Mouse (Mus musculus): ENCODE data around the gene Hagh. TPM values are rescaled to one million over a fixed set of nuclear protein-coding genes. Genes with fewer than 3 reads are reported as not detected.

Gene Hagh
- polyA plus RNA-seq, 1 experiment from 2014 or later, result 61.5 TPM

DNA sequence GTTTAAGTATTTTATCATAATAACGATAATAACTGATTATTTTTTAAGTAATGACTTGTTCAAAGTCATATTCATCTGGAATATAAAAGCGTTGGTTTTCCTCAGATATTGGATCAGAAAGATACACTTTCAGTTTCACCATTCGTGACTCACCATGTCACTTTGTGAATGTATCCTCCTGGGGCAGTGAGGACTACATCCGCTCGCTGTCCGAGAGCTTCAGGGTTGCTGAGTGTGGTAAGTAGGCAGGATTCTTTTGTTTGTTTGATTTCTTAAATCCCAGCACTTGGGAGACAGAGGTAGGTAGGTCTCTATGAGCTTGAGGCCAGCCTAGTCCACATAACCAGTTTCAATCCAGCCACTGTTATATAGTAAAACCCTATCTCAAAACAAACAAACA lies 21.8 kb upstream of the Hagh start:
- no peak overlapping the region for H3K27ac ChIP-seq
- no peaks in the 10 kb centered on the region for H3K36me3 ChIP-seq (replicated peaks)
- H3K9ac ChIP-seq, result no peak overlapping the region
- no peaks in the 10 kb centered on the region for H3K27me3 ChIP-seq (replicated peaks)
- 51% methylated on average over 6 of the region's 6 CpGs for WGBS
- no peaks in the 10 kb centered on the region for H3K9me3 ChIP-seq
- H3K4me2 ChIP-seq, result no peak overlapping the region
- no peak overlapping the region for H3K4me3 ChIP-seq
- H3K4me1 ChIP-seq, result no peaks in the 10 kb centered on the region
- ATAC-seq (replicated peaks), result no peak

DNA sequence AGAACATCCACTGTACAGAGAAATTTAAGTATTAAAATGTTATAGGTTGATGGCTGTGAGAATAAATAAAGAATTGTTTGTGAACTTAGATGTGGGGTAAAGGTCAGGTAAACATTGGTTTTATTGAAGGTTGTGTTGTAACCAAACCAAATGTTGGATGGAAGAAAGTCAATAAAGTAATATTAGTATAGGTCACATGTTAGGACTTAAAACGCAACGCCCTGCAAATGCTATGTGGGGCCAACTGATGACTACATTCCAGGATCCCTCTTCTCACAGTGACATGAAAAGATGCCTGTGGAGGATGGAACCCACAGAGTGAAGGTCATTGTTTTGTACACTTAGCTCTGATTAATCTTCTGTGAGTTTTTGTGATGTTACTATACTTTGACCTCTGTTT lies 20.5 kb upstream of the Hagh start:
- Histone ChIP-seq H3K27ac (no peak overlapping the region), H3K4me2 (no peak overlapping the region), H3K36me3 (replicated peaks) (no peaks in the 10 kb centered on the region), H3K27me3 (replicated peaks) (no peaks in the 10 kb centered on the region), H3K4me1 (no peaks in the 10 kb centered on the region), H3K9ac (no peak overlapping the region), H3K4me3 (no peak overlapping the region), H3K9me3 (no peaks in the 10 kb centered on the region)
- 59% methylated on average over 2 of the region's 2 CpGs for WGBS
- no peak for ATAC-seq (replicated peaks)

DNA sequence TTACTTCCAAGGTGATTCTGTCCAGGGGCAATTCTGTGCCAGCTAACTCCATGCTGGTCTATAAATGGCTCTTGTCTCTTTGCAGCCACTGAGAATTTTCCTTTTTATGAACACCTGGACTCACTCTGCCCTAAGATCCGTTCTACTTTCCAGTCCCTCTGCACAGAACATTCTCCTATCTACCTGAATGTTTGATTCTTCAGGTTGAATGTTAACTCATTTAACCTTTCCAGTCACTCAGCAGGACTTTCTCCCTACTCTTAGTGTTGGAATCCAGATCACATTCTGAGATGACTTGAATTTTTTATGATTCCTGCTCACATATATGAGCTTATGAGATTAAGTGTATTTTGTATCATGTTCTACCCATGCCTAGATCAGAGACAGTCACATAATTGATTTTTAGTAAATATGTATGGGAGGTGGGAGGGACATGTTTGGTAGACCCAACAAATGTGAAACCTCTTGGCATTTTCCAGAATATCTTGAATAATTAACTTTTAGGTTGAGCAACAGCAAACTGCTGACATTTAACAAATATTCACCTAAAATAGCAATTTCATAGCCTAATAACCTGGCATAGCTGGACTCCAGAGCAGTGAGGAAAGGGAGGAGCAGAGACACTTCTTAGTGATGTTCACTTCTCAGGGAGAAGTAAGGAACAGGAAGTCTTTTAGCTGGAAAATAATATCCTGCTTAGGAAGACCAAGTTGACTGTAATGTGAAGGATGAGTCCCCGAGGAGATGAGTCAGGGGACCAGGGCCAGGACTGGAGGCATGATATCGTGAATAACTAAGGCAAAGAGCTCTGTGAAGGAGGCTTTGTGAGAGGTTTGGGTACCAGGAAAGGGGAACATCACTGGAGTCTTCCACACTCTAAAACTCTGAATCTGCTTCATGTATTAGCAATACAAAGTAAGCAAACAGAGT lies 18.3 kb upstream of the Hagh start:
- Histone ChIP-seq H3K27me3 (replicated peaks) (no peaks in the 10 kb centered on the region; the same call in 1 of the 2 replicates), H3K4me2 (no peak overlapping the region), H3K4me3 (no peak overlapping the region), H3K27ac (no peak overlapping the region), H3K9me3 (no peaks in the 10 kb centered on the region), H3K9ac (no peak overlapping the region), H3K4me1 (no peaks in the 10 kb centered on the region), H3K36me3 (replicated peaks) (no peaks in the 10 kb centered on the region)
- WGBS, result 58% methylated on average over 3 of the region's 3 CpGs
- no peak for ATAC-seq (replicated peaks)

DNA sequence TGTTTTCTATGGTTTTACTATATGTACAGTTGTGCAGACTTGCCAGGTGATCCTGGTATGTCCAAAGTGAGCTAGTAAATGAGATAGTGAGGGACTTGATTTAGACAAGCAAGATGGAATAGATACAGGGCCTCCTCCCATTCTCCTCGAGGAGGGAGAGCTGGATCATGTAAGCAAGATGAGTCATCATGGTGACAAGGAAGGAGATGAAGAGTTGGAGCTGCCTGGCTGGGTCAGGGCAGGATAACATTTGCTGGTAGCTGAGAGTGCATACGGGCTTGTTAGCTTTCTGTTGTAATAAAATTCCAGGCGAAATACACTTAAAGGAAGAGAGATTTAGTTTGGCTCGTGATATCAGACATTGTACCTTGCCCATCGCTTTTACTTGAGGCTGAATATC lies 398 bp downstream of the Hagh start:
- Histone ChIP-seq H3K27ac (no peak overlapping the region), H3K4me3 (no peak overlapping the region), H3K9ac (no peak overlapping the region), H3K4me1 (no peaks in the 10 kb centered on the region), H3K4me2 (no peak overlapping the region), H3K36me3 (replicated peaks) (no peaks in the 10 kb centered on the region), H3K27me3 (replicated peaks) (peaks cover 21% of the 10 kb centered on the region), H3K9me3 (no peaks in the 10 kb centered on the region)
- 67% methylated on average over 5 of the region's 5 CpGs for WGBS
- ATAC-seq (replicated peaks), result no peak

DNA sequence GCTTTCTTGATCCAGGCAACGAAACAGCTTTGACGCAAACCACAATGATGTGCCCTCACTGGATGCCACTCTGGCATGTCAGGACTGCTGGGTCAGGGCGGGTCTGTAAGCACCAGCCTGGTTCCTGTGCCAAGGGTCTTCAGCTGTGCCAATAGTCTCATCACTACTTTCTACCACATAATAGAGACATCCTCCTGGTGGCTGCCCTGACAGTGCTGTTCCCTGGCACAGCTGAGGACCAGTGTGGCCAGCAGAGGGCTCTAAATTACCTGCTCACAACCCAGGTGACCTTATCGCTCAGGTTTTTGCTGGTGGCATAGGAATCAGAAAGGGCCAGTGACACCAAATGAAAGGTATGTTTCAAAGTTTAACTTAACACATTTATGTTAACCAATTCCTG lies 1.2 kb downstream of the Hagh start:
- Histone ChIP-seq H3K36me3 (replicated peaks) (no peaks in the 10 kb centered on the region), H3K9me3 (no peaks in the 10 kb centered on the region), H3K4me1 (no peaks in the 10 kb centered on the region), H3K27ac (no peak overlapping the region), H3K4me3 (no peak overlapping the region), H3K4me2 (no peak overlapping the region), H3K27me3 (replicated peaks) (peaks cover 21% of the 10 kb centered on the region), H3K9ac (no peak overlapping the region)
- no peak for ATAC-seq (replicated peaks)
- 46% methylated on average over 4 of the region's 4 CpGs for WGBS

DNA sequence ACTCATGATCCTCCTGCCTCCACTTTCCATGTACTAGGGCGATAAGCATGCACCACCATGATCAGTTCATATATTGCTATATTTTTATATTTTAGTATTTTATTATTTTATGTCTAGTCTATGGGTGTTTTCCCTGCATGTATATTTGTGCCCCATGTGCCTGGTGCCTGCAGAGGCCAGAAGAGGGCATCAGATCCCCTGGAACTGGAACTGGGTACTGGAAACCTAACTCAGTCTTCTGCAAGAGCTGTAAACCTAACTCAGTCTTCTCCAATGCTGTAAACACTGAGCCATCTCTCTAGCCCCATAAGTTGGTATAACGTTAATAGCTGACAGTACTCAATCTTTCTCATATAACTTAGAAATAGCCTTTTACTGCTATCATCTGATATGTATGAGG lies 2.7 kb downstream of the Hagh start:
- WGBS, result 63% methylated on average over 2 of the region's 2 CpGs
- Histone ChIP-seq H3K4me1 (no peaks in the 10 kb centered on the region), H3K9ac (no peak overlapping the region), H3K27me3 (replicated peaks) (peaks cover 15% of the 10 kb centered on the region), H3K36me3 (replicated peaks) (no peaks in the 10 kb centered on the region), H3K4me2 (no peak overlapping the region), H3K27ac (no peak overlapping the region), H3K4me3 (no peak overlapping the region), H3K9me3 (no peaks in the 10 kb centered on the region)
- ATAC-seq (replicated peaks), result no peak

DNA sequence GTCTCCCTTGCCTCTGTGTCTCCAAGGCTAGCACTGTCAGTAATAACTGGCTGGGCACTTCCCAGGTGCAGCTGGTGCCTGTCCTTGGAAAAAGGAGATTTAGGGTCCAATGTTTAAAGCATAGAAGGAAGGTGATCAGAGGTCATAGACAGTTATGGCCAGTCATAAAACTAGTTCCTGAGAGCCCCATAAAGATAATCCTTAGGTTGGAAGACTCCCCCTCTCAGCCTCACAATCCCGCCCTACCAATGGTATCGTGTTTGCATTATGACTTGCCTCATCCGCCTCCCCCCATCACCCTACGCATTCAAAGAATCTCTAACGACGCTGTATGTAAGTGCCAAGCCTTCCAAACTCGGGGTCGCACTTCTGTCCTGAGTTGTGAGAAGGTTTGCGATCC lies 4.6 kb downstream of the Hagh start:
- H3K4me3 ChIP-seq, result no peak overlapping the region
- H3K4me2 ChIP-seq, result no peak overlapping the region
- 58% methylated on average over 9 of the region's 9 CpGs for WGBS
- H3K36me3 ChIP-seq (replicated peaks), result no peaks in the 10 kb centered on the region
- H3K9ac ChIP-seq, result no peak overlapping the region
- H3K9me3 ChIP-seq, result no peaks in the 10 kb centered on the region
- H3K4me1 ChIP-seq, result peaks cover 13% of the 10 kb centered on the region
- ATAC-seq (replicated peaks), result no peak
- no peak overlapping the region for H3K27ac ChIP-seq
- peaks cover 12% of the 10 kb centered on the region for H3K27me3 ChIP-seq (replicated peaks)

DNA sequence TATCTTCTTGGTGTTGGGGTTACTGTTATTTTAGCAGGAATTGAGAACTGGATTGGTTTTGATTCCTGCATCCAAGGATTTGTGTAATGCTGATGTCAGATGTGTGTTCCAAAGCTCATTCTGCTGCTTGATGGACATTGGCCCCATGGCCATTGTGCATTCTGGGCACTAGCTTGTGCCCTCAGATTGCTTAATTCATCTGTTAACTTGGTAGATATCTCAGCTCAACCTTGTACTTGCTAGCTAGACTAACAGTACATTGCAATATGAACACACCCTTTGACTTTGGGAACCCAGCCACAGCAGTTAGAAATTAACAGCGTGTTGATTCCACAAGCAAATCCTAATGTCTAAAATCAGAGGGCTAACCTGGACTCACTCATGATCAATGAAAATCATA lies 7.4 kb downstream of the Hagh start:
- Histone ChIP-seq H3K4me1 (peaks cover 26% of the 10 kb centered on the region), H3K9me3 (no peaks in the 10 kb centered on the region), H3K9ac (no peak overlapping the region), H3K27me3 (replicated peaks) (no peaks in the 10 kb centered on the region), H3K4me3 (no peak overlapping the region), H3K36me3 (replicated peaks) (no peaks in the 10 kb centered on the region), H3K4me2 (no peak overlapping the region), H3K27ac (no peak overlapping the region)
- ATAC-seq (replicated peaks), result no peak
- 96% methylated on average over 1 of the region's 1 CpGs for WGBS

DNA sequence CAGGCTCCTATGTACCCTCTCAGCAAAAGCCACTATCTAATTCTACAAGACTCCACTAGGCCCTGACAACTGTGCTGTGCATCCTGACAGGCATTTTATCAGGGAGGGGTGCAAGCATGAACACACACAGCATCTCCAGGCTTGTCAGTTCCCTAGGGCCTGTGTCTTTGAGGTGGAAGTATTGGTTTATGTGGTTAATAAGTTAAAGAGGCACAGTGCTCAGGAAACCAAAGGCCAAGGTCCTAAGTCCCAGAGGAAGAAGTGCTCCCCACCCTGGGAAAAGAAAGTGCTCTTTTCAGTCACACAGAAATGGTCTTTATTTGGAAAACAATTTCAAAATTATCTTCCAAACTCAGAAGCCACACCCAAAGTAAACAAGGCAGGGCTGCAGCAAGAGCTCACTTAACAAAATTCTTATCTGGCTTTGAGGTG lies 8.7 kb downstream of the Hagh start:
- Histone ChIP-seq H3K9me3 (no peaks in the 10 kb centered on the region), H3K27me3 (replicated peaks) (no peaks in the 10 kb centered on the region), H3K27ac (no peak overlapping the region), H3K4me1 (peaks cover 26% of the 10 kb centered on the region), H3K4me2 (peak overlapping the region; percentile 95), H3K4me3 (no peak overlapping the region), H3K36me3 (replicated peaks) (0 out of 2 replicates have a peak, but pooled peaks cover 3% of the 10 kb centered on the region), H3K9ac (no peak overlapping the region)
- no peak for ATAC-seq (replicated peaks)

DNA sequence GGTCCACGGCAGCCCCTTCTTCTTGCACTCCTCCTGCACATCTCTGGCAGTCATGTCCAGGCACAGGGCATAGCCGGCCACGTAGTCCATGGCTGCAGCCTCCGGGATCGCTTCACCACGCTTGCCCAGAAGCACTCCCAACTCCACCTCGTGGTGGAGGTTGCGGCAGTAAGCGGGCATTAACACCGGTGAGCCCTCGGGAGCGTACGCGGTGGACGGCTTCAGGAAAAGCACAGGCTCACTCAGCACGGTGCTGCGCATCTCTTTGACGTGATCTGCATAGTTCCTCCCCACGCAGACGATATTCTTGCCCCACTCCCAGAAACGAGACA lies 9.8 kb downstream of the Hagh start:
- Histone ChIP-seq H3K4me2 (peak overlapping the region; percentile 95), H3K9me3 (no peaks in the 10 kb centered on the region), H3K4me1 (peaks cover 26% of the 10 kb centered on the region), H3K4me3 (peak overlapping the region; percentile 98), H3K9ac (peak overlapping the region; percentile 68), H3K27ac (peak overlapping the region; percentile 97), H3K36me3 (replicated peaks) (peaks cover 3% of the 10 kb centered on the region; the same call in 1 of the 2 replicates), H3K27me3 (replicated peaks) (no peaks in the 10 kb centered on the region)
- ATAC-seq (replicated peaks), result peak; percentile 78; the same call in 1 of the 2 replicates
- WGBS, result 0% methylated on average over 21 of the region's 21 CpGs

DNA sequence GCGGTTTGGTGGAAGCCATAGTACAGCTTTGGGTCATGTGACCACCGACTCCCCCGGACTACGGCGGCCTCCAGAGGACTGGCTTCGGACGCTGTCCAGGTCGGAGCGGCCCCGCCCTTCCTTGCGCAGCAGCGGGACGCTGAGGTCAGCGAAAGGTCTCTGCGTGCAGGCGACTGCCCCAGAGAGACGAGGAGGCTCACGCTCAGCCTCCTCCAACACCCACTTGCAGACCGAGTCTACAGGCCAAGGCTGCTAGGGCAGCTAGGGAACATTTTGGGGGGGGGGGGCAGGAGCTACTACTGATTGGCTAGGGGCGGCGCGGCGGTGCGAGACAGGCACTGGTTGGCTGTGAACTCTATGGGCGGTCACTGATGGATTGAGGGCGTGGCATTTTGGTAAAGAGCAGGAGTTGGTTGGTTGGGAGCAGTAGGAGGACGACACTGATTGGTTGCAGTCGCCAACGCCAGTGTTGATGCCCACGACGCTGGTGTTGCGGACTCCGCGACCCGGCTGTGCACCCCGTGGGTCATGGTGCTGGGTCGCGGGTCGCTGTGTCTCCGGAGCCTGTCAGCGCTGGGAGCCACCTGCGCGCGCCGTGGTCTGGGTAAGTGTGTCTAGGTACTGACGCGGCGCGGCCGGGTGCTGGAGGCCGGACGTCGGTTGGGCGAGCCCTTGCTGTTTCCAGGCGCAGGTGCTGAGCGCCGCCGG lies 10.3 kb downstream of the Hagh start, which contains the start of gene Fahd1:
Fahd1 (minus strand) TSS at position 300 of the 708 bp plus-strand sequence.
- no peaks in the 10 kb centered on the region for H3K27me3 ChIP-seq (replicated peaks)
- H3K4me3 ChIP-seq, result peak within 1 kb of the TSS; percentile 98
- peak; percentile 100 for ATAC-seq (replicated peaks)
- H3K27ac ChIP-seq, result peak within 1 kb of the TSS; percentile 97
- peak within 1 kb of the TSS; percentile 95 for H3K4me2 ChIP-seq
- H3K9ac ChIP-seq, result peak within 1 kb of the TSS; percentile 88
- no peaks in the 10 kb centered on the region for H3K9me3 ChIP-seq
- peaks cover 3% of the 10 kb centered on the region; the same call in 1 of the 2 replicates for H3K36me3 ChIP-seq (replicated peaks)
- 0% methylated on average over 58 of the region's 58 CpGs for WGBS
- H3K4me1 ChIP-seq, result peaks cover 26% of the 10 kb centered on the region

DNA sequence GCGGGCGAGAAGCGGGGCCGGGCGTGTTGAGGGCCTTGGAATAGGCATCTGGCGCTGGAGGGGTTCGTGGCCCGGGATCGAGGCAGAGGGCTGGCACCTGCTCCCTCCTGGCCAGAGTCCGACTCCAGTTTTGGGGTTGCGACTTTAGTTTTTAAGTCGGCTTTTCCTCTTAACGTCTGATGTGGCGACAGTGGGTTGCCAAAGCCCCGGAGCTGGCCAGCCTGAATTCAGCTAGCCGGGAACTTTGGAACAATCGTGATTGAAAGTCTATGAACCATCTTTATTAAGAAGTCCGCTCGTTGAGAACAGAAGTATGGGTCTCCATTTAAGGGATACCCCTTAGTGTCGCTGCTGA lies 10.8 kb downstream of the Hagh start:
- H3K27ac ChIP-seq, result peak overlapping the region; percentile 97
- under 1% methylated on average over 20 of the region's 20 CpGs for WGBS
- H3K4me3 ChIP-seq, result peak overlapping the region; percentile 98

More for the DNA sequence above, 10.8 kb downstream of the Hagh start:
- peaks cover 3% of the 10 kb centered on the region; the same call in 1 of the 2 replicates for H3K36me3 ChIP-seq (replicated peaks)
- H3K27me3 ChIP-seq (replicated peaks), result no peaks in the 10 kb centered on the region
- peak overlapping the region; percentile 88 for H3K9ac ChIP-seq
- ATAC-seq (replicated peaks), result no peak
- no peaks in the 10 kb centered on the region for H3K9me3 ChIP-seq
- peak overlapping the region; percentile 95 for H3K4me2 ChIP-seq
- peaks cover 26% of the 10 kb centered on the region for H3K4me1 ChIP-seq

Measured in midbrain, embryonic 15.5 days (tissue).